Mouse (Mus musculus) thymus, postnatal 36 days (tissue): ENCODE results near the gene Defb26.

Experiments used
- DNase-seq, 2 experiments: peaks; one replicate each; pipeline ENCODE4 v3.0.0; 2022; ENCODE audit warnings: mixed read lengths in 2 of 2

Gene Defb26

DNA sequence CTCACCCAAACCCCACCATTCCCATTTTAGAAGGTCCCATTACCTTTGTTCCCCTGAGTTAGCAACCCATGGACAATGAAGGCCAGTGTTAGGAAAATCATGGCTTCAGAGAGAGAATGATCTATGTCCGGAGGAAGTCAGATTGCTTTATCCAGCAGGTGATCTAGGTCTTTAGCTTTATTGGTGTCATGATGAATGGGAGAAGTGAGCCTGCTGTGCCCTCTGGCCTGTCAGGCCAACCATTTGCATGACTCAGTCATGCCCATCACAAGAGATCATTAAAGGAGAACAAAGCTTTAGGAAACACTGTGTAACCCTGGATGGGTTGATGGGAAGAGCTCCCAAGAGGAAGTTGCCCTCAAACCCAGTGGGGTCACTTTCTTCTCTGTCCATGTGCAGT lies at the start of gene Defb26:
Gene Defb26, minus strand, starts transcription at position 101 of the 400 bp plus-strand sequence.
- DNase-seq, result no peak

DNA sequence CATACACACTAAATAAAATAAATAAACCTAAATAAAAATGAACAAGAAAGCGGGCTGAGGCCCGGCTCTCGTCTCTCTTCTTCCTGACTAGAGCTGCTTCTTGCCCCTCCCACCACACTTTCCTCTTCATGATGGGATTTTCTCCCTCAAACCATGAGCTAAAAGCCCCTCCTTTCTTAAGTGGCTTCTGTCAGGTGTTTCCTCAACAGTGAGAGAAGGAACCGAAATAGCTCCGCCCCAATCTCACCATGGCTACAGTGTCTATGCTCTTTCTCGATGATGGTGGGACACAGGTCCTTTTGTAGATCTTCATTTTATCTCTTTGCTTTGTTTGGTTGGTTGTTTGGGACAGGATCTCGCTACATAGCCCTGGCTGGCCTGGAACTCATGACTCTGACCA lies 45.2 kb upstream of the Defb26 start:
- DNase-seq, result no peak

DNA sequence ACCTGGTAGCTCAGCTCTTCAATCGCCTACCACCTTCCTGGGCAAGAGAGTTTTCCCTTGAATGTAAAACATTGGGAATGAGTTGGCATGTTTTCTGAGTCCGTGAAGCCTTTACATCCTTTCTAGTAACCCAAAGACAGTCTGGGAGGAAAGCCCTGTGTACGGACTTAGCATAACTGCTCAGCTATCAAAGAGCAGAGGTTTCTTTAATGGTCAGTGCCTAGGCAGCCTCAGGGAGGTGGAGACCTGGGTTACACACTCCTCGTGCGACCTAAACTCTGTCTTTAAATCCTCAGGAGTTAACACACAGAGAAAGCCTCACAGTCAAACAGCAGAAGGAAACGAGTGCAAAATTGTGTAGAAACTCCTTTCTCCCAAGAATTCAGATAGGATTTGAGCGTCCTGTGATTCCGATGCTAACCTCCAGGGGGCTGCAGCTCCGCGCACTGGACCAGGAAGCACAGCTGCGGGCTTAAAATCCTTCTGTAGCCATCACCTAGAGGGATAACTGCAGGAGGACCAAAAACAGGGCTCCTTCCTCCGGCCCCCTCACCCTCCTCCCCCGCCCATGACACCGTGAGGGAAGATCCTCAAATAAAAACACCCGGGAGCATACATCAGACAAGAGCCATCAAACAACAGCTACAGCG lies 42.4 kb upstream of the Defb26 start:
- peak; percentile 9 to 22 for DNase-seq

DNA sequence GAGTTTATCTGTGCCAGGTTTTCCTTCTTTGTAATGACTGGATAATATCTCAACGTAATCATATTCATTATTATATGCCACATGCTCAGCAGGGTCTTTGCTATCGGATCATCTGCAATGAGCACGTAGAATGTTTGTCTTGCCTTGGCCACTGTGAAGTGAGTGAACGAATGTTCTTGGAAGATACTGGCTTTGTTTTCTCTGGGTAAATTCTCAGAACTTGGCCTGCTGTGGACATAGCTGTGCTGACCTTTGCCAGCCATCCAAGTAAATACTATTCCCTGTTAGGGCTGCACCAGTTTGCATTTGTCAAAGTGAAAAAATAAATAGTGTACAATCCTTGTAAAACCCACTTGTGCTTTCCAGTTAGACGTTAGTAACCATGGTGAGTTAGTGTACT lies 36.6 kb upstream of the Defb26 start:
- no peak for DNase-seq

DNA sequence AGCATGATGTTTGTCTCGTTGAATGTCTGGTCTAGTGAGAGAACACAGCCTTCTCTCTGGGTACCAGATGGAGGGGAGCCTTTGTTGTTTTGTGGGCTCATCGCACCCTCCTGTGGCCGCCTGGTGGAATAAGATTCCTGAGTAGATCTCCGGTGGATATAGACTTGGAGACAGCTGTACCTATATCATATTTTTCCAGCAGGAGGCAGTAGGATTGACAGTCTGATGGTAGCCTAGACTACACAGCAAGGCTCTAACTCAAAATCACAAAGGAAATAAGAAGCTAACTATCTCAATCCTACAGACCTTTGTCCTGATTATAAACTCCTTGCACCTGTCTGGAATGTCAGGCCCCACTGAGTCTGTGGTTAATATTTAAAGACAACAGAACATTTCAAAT lies 33.2 kb upstream of the Defb26 start:
- DNase-seq, result no peak

DNA sequence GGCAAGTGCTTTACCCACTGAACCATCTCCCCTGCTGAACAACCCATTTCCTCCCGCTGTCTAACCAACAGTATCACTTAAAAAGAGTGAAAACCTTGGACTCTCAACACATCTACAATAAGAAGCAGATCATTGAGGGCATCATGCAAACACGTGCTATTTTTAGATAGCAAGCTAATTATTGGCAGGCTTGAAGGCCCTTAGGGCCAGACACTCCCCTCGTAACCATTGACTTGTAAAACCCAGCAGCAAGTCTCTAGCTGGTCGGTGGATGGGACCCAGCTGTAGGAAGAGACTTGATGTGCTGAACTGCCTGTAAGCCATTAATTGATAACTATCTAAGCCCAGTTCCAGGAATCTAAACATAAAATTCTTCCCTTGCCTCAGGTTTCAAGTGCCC lies 32.0 kb upstream of the Defb26 start:
- DNase-seq, result no peak

DNA sequence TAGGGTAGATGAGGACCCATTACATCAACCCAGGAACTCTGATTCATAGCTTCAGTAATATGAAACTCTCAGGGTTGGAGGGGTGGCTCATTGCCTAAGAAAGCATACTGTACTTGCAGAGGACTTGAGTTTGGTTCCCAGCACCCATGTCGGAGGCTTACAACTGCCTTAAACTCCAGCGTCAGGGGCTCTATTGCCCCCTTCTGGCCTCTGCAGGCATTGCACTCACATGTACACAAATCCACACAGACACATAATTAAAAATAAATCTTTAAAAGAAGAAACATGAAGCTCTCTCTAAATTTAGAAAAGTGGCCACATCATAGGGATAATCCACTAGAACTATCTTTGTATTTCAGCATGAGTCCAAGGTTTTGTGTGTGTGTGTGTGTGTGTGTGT lies 31.4 kb upstream of the Defb26 start:
- no peak for DNase-seq

DNA sequence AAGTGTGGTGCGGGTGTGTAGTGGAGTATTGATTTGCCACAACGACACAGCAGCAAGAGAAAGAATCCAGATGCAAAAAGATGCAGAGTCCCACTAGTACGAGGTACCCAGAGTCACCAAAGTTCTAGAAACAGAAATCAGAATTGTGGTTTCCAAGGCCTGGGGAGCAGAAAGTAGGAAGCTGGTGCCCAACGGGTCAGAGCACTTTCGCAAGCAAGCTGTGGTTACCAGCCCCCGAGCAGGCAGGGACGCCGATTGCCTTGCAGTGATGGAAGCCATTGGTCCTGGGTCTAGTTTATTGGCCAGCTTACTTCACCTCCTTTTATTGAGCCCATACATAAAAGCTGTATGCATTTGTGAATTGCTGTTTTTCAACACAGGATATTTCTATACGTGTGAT lies 30.5 kb upstream of the Defb26 start:
- DNase-seq, result no peak

DNA sequence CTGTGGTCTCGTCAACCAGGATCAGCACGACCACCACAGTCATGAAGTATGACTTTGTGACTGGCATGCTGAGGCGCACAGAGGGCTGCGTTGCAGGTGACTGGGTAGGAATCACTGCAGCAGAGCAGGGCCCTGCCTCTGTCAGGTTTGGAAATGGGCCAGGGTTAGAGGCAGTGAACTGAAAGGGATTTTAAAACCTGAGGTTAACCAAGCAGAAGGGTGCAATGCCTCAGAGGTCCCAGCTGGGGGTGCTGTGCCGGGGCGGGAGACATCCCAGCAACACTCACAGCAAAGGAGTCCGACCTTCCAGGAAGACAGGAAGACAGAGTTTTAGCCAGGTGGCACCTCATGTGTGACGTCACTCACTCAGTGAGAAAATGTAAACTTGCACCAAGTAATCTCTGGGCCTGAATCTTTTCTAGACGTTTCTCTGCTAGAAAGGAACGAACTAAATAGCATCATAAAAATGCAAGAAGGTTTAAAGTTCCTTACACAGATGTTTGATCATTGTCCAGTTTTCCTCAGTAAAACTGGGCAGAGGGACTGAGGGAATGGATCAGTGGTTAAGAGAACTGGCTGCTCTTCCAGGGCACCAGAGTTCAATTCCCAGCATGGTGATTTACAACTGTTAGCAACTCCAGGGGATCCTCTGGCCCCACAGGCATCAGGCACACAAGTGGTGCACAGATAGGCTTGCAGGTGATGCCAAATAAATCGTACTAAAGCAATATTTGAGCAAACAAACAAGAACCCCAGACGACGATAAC lies 28.6 kb upstream of the Defb26 start, which contains the start of gene Defb29:
Gene Defb29, minus strand, starts transcription at position 155 of the 767 bp plus-strand sequence.
- DNase-seq, result no peak

DNA sequence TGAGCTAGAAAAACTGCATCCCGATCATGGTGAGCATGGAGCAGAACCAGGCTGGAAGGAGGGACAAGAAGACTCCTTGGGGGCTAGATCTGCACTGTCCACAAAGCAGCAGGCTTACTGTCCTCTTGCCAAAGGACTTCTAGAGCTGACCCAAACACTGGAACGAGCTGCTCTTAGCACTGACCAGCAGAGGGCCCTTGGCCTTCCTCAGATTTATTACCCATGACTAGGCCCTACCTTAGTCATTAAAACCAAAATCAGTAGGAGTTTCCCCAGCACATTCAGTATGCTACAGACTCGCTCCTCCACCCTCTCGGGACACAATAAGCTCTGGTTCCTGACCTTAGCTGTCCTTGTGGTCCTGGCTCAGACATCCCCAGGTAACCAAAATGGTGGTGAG lies 6.5 kb upstream of the Defb26 start, which contains the start of gene Defb28:
Gene Defb28, plus strand, starts transcription at position 275 of the 400 bp plus-strand sequence.
- no peak for DNase-seq

DNA sequence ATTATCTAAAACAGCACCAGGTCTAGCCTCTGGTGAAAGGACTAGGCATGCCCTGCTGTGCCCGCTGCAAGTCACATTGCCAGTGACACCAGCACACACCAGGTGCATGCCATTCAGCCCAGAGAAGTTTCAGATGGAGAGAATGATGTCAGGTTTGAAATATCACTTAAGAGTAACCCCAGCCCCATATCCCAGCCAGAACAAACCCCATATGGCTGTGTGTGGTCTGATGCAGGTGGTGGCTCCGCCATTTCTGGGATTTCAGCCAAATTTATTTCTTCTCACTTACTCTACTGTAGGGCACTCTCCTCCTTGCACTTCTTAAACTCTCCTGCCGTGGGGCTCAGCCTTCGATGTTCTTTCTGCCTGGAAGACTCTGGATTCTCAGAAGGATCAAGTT lies 4.6 kb upstream of the Defb26 start:
- DNase-seq, result no peak

DNA sequence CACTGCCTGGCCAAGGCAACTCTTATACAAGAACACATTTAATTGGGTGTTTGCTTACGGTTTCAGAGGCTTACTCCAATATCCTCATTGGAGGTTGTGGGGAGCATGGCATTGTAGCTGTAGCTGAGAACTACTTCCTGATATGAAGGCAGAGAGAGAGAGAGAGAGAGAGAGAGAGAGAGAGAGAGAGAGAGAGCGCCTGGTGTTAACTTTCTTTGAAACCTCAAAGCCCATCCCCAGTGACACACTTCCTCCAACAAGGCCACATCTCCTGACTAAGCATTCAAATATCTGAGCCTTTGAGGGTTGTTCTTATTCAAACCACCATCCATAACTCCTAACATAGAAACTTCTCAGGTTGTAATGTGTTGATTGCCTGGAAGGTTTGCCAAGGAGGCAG lies 7.5 kb downstream of the Defb26 start:
- no peak for DNase-seq

DNA sequence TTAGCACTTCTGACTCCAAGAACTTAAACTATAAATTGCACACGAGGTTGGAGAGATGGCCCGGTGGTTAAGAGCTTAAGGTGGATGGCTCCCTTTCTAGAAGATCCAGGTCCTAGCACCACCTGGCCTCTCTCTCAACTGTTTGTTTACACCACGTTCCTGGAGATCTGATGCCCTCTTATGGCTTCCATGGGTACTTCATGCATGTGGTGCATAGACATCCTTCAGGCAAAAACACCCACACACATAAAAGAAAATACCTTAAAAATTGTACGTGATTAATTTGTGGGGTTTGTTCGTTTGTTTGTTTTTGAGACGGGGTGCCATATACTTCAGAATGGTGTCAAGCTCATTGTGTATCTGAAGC lies 10.6 kb downstream of the Defb26 start:
- DNase-seq, result no peak

DNA sequence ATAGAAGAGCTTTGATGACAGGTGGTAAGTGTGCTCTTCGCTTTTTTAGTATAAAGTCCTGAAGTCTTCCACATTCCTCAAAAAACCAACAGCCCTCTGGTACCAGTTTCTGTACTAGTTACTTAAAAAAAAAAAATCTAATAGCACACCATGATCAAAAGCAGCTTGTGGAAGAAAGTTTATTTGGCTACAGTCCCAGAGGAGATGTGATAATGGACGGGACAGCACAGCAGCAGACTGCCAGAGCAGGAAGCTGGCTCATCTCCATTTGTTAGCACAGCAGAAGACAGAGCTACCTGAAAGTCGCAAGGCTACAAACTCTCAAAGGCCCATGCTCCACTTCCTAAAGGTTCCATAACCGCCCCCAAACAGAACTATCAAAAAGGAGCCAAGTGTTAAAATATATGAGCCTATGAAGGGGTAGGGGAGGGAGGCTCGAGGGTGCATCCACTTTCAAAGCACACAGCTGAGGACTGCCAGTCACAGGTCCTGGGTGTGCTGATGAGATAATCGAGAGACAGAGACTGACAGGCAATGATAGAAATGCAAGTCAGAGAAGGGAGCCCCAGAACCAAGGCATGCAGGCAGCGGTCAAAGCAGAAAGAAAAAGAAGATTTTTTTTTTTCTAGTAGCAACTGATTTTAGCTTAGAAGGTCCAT lies 11.2 kb downstream of the Defb26 start:
- DNase-seq, result no peak

DNA sequence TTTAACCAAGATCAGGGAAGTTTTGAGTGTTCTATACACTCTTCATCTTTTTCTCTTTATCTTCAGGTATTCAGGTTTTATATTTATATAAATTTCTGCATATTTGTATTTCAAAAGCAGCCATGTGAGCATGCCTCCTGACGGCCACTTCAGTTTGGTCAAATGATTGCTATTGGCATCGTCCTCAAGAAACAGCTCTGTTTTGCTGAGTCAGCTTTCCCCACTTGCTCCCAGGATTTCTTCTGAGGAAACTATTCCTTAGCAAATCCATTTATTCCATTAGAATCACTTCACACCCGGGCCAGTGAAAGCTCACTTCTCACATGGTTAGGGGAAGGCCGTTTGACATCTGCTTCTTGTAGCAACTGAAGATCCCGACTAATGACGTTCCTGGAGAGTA lies 13.5 kb downstream of the Defb26 start:
- DNase-seq, result no peak

DNA sequence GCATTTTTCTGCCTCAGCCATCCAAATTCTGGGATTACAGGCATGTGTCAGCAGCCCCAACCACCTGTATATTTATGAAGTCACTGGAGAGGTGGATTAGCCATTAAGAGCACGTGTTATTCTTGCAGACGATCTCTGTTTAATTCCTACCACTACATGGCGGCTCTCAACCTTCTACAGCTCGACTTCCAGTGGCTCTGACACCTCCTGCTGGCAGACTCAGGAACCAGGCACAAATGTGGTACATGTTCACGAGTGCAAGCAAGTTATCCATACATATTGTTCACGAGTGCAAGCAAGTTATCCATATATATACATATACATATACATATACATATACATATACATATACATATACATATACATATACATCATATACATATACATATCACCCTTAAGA lies 18.3 kb downstream of the Defb26 start:
- DNase-seq, result no peak

DNA sequence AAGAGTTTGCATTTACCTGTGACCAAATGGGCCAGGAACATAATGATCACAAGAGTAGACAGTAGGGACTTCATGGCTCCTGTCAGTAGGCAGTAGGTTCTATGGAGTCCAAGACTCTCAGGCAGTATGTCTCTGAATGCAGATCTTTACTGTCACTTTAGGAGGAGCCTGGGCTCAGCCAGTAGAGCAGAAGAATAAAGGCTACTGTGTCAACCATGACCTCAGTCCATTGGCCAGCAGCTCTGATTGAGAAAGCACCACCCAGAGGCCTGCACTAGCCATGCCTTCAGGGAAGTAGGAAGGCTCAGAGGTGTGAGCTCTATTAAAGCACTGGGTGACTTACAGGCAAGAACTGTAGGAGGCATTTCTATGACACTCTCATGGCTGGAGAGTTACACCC lies 21.5 kb downstream of the Defb26 start, which contains the start of gene Defb22:
Gene Defb22, minus strand, starts transcription at position 101 of the 400 bp plus-strand sequence.
- DNase-seq, result no peak

DNA sequence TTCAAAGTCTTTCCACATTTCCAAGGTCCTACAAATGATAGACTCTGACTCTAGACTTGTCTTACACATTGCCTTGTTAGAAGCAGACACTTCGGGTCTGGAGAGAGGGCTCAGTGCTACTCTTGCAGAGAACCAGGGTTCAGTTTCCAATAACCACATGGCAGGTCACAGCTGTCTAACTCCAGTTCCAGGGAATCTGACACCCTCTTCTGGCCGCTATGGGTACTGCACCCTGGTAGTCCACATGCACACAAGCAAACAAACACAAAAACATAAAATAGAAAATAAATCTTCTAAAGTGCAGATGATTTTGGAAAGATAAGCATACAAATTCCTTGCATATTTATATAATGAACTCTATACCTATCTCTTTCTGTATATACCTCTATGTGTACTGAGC lies 24.5 kb downstream of the Defb26 start:
- no peak for DNase-seq

DNA sequence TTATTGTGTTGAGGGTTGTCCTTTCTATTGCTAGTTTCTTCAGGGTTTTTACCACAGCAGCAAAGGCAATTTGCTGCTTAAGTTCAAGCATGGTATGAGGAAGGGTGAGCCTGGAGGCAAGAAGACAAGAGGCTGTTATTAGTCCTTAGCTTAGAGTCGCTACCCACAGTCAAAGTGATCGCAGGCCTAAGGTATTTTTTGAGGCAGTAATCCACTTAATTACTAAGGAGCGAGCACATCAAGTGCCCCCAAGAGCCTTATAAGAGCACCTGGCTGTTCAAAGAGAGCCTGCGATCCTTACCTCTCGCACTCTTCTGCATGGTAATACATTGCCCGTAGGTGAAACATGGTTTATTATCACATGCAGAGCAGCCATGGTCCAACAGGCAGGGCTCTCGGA lies 29.8 kb downstream of the Defb26 start:
- no peak for DNase-seq

DNA sequence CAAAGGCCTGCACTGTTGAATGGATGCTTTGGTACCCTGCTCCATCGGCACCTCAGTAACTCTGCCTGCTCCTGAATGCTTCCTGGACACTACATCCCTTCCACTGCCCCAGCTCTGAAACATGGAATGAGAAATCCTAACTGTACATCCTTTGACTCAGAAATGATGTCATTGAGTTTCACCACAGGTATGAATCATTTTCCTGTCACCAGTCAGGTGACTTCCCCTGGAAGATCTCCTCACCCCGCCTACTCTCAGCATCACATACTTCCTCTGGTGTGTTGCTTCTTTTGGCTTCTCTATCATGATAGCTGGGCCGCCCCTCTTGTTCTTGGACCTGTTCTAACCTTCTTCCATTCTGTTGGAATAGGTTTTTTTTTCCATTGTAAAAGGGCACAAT lies 30.6 kb downstream of the Defb26 start:
- DNase-seq, result no peak

DNA sequence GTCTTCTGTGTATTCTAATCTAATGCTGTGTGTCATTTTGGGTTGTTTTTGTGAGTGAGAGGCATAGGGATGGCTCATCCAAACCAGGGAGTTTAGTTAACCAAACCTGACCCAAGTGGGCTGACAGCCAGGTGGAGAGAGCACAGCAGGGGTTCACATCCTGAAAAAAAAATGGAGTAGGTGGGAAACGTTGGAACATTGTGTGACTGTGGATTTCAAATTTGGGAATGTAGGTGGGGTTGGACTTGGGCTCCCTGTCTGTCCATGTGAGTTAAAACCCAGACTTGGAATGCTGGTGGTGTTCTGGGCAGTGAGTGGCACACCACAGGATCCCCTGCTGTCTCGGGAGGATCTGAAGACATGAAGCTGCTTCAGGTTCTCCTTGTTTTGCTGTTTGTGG lies 34.7 kb downstream of the Defb26 start, which contains the start of gene Defb20:
Gene Defb20, plus strand, starts transcription at position 301 of the 400 bp plus-strand sequence.
- no peak for DNase-seq

DNA sequence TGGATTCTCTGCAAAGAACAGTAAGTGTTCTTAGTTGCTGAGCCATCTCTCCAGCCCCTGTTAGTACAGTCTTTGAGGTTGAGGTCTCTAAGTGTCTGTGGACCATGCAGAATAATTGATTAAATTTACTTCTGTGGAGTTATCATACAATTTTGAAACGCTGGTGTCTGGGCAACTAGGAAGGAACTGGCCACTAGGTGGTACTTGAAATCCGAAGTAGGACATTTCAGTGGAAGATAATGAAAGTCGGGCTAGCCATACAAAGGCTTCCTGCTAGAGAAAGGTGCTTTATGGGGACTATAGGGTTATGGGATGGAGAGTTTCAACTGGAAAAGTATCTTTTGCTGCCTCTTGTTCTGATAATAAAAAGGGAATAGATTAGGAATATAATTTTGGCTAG lies 39.1 kb downstream of the Defb26 start:
- no peak for DNase-seq

DNA sequence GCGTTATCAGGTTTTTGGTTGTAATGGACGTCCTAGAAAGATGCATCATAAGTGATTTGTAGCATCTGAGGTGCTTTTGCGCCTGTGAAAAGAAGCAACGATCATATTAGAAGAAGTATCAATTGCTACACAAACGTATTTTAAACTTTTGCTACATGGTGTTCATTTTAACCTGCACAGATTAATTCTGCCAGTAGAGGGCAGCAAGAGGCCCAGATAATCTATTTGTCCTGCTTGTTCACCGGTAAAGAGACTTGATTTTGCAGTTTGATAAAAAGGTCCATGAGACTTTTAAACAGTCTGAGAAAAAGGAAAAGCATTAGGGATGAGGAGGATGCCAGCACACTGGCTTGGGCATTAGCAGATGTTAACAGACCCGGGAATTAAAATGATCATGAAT lies 40.5 kb downstream of the Defb26 start:
- no peak for DNase-seq
